Mouse (Mus musculus) embryonic fibroblast, embryonic 13.5 days (primary cell): ENCODE measurements around the gene Ccl24. TPM values are rescaled to one million over a fixed set of nuclear protein-coding genes. Genes with fewer than 3 reads are reported as not detected.
A peak's percentile ranks its signal among the peaks of the same experiment; 100 is the strongest.
"Not testable (repeated sequence)": the region's sequence is repeated elsewhere in the genome, so short reads cannot be mapped to it uniquely, and the experiment has no call there.

Source experiments
- H3K27ac ChIP-seq: 2 replicates; pipeline ENCODE4 v1.5.1; 2012; ENCODE audit warnings: low read length, control low read depth, inconsistent platforms; ENCODE audit not compliant: insufficient read depth
- H3K4me1 ChIP-seq: 2 replicates; pipeline ENCODE4 v1.6.1; 2011; ENCODE audit warnings: low read length; ENCODE audit not compliant: control insufficient read depth, insufficient read depth
- H3K4me3 ChIP-seq: 2 replicates; pipeline ENCODE4 v1.5.1; 2011; ENCODE audit warnings: mild to moderate bottlenecking, control low read depth, low read length; ENCODE audit not compliant: insufficient read depth
- CTCF ChIP-seq: IDR thresholded peaks from 2 replicates; pipeline ENCODE4 v1.5.1; 2011; ENCODE audit warnings: mild to moderate bottlenecking, control low read depth, low read length, moderate library complexity, borderline replicate concordance; ENCODE audit not compliant: insufficient read depth
- POLR2A ChIP-seq: IDR thresholded peaks from 2 replicates; pipeline ENCODE4 v1.6.1; 2011; ENCODE audit warnings: low read depth, mild to moderate bottlenecking, control low read depth, low read length, moderate library complexity
- polyA plus RNA-seq: library from polyadenylated mRNA; stranded (reverse); fragments of >200 nt; gene quantifications from 2 replicates; pipeline ENCODE4 v1.2.4, GENCODE M21; 2011; ENCODE audit warnings: low read depth; ENCODE audit not compliant: missing spikeins, insufficient read length

Ccl24 gene
- polyA plus RNA-seq = not detected in 2 replicates

- TF ChIP-seq CTCF (no peak), POLR2A (no peak)
- Histone ChIP-seq H3K27ac (no peak within 1 kb of the TSS), H3K4me3 (no peak within 1 kb of the TSS), H3K4me1 (no peaks in the 10 kb centered on the region)
Observed at GRCm38 (mm10) chr5:135573006-135573405, at the start of gene Ccl24. TSS of gene Ccl24 (minus strand) at chr5:135573049.

GRCm38 (mm10) chr5:135621725-135622124 is 48.9 kb upstream of the Ccl24 start:
- Histone ChIP-seq H3K27ac (peak overlapping the region; percentile 56), H3K4me3 (no peak overlapping the region), H3K4me1 (peaks cover 6% of the 10 kb centered on the region)
- TF ChIP-seq CTCF (no peak), POLR2A (no peak)

- Histone ChIP-seq H3K4me3 (no peak overlapping the region), H3K4me1 (peaks cover 6% of the 10 kb centered on the region), H3K27ac (no peak overlapping the region)
- TF ChIP-seq CTCF (no peak), POLR2A (no peak)
Observed at GRCm38 (mm10) chr5:135620526-135620925, 47.7 kb upstream of the Ccl24 start.

GRCm38 (mm10) chr5:135619741-135620140 is 46.9 kb upstream of the Ccl24 start:
- H3K4me1 ChIP-seq, H3K4me3 ChIP-seq, H3K27ac ChIP-seq: not testable (repeated sequence)

GRCm38 (mm10) chr5:135609794-135610193 is 36.9 kb upstream of the Ccl24 start:
- TF ChIP-seq CTCF = no peak
- no peak for TF ChIP-seq POLR2A
- no peak overlapping the region for H3K4me3 ChIP-seq
- no peak overlapping the region for H3K27ac ChIP-seq
- no peaks in the 10 kb centered on the region for H3K4me1 ChIP-seq

GRCm38 (mm10) chr5:135607581-135607980 is 34.7 kb upstream of the Ccl24 start:
- Histone ChIP-seq H3K4me3 (no peak overlapping the region), H3K4me1 (no peaks in the 10 kb centered on the region), H3K27ac (no peak overlapping the region)
- no peak for TF ChIP-seq POLR2A
- no peak for TF ChIP-seq CTCF

GRCm38 (mm10) chr5:135606717-135607116 is 33.9 kb upstream of the Ccl24 start:
- not testable (repeated sequence) for H3K27ac ChIP-seq, H3K4me3 ChIP-seq, H3K4me1 ChIP-seq

GRCm38 (mm10) chr5:135604643-135605042 is 31.8 kb upstream of the Ccl24 start:
- not testable (repeated sequence) for H3K27ac ChIP-seq, H3K4me3 ChIP-seq, H3K4me1 ChIP-seq

- TF ChIP-seq CTCF (no peak), POLR2A (no peak)
- H3K4me1 ChIP-seq = no peaks in the 10 kb centered on the region
- H3K27ac ChIP-seq = no peak overlapping the region
- H3K4me3 ChIP-seq = no peak overlapping the region
Observed at GRCm38 (mm10) chr5:135589996-135590784, 17.3 kb upstream of the Ccl24 start.

- Histone ChIP-seq H3K27ac (no peak overlapping the region), H3K4me3 (no peak overlapping the region), H3K4me1 (no peaks in the 10 kb centered on the region)
- TF ChIP-seq POLR2A = no peak
- no peak for TF ChIP-seq CTCF
Observed at GRCm38 (mm10) chr5:135587764-135588163, 14.9 kb upstream of the Ccl24 start.

GRCm38 (mm10) chr5:135585691-135586090 is 12.8 kb upstream of the Ccl24 start:
- TF ChIP-seq CTCF (no peak), POLR2A (no peak)
- no peak overlapping the region for H3K27ac ChIP-seq
- no peaks in the 10 kb centered on the region for H3K4me1 ChIP-seq
- no peak overlapping the region for H3K4me3 ChIP-seq
